Mouse (Mus musculus) lung, adult 2 months (tissue): ENCODE measurements around the gene Dab1. TPM values are rescaled to one million over a fixed set of nuclear protein-coding genes. Genes with fewer than 3 reads are reported as not detected.

ENCODE experiments used
- DNase-seq: peaks from one replicate; pipeline ENCODE4 v3.0.0; 2022
- H3K4me1 ChIP-seq: fragments of 200-500 bp; 2 replicates; pipeline ENCODE4 v1.6.1; 2011; ENCODE audit warnings: low read length; ENCODE audit not compliant: control insufficient read depth, insufficient read depth
- H3K4me3 ChIP-seq: fragments of 200-500 bp; replicated peaks from 2 replicates; pipeline ENCODE3; 2011; ENCODE audit warnings: low read depth, mild to moderate bottlenecking, control low read depth, low read length; ENCODE audit errors: extremely low read depth
- CTCF ChIP-seq: fragments of 200-500 bp; IDR thresholded peaks from 2 replicates; pipeline ENCODE4 v1.5.1; 2011; ENCODE audit warnings: mild to moderate bottlenecking, low read length, control low read depth; ENCODE audit not compliant: insufficient read depth
- POLR2A ChIP-seq: fragments of 200-500 bp; IDR thresholded peaks from 2 replicates; pipeline ENCODE4 v1.6.1; 2011; ENCODE audit warnings: low read depth, mild to moderate bottlenecking, control low read depth, low read length, borderline replicate concordance; ENCODE audit errors: extremely low read depth
- WGBS: fragments of 180-500 bp; shearing (Covaris S2); methylation state at CpG from one replicate; pipeline ENCODE4 v1.1.7; 2018; 5-methylcytosine and 5-hydroxymethylcytosine counted together
- polyA plus RNA-seq: library from polyadenylated mRNA; depleted of rRNA; stranded (reverse); fragments of >200 nt; gene quantifications from 2 replicates; pipeline ENCODE4 v1.2.3, GENCODE M21; 2012

The Dab1 gene
- polyA plus RNA-seq, 1 experiment = 0.28 TPM

- Histone ChIP-seq H3K4me1 (no peaks in the 10 kb centered on the region), H3K4me3 (no peak overlapping the region)
- no peak for TF ChIP-seq CTCF
- no peak for TF ChIP-seq POLR2A
- WGBS = 23% methylated on average over 5 of the region's 5 CpGs
- no peak for DNase-seq
Measured at GRCm38 (mm10) chr4:104619452-104619851, 1000.3 kb downstream of the Dab1 start.

GRCm38 (mm10) chr4:104625316-104625715 is 1006.2 kb downstream of the Dab1 start:
- Histone ChIP-seq H3K4me3 (no peak overlapping the region), H3K4me1 (no peaks in the 10 kb centered on the region)
- DNase-seq = no peak
- 86% methylated on average over 8 of the region's 8 CpGs for WGBS
- TF ChIP-seq CTCF = no peak
- TF ChIP-seq POLR2A = no peak

GRCm38 (mm10) chr4:104628708-104629107 is 1009.5 kb downstream of the Dab1 start:
- 85% methylated on average over 7 of the region's 7 CpGs for WGBS
- H3K4me3 ChIP-seq = no peak overlapping the region
- no peak for TF ChIP-seq POLR2A
- TF ChIP-seq CTCF = no peak
- DNase-seq = no peak
- H3K4me1 ChIP-seq = no peaks in the 10 kb centered on the region

- DNase-seq = no peak
- 78% methylated on average over 4 of the region's 4 CpGs for WGBS
- no peak for TF ChIP-seq POLR2A
- TF ChIP-seq CTCF = no peak
- Histone ChIP-seq H3K4me3 (no peak overlapping the region), H3K4me1 (no peaks in the 10 kb centered on the region)
Measured at GRCm38 (mm10) chr4:104637016-104637415, 1017.9 kb downstream of the Dab1 start.

- Histone ChIP-seq H3K4me3 (no peak overlapping the region), H3K4me1 (no peaks in the 10 kb centered on the region)
- no peak for DNase-seq
- TF ChIP-seq CTCF = no peak
- no peak for TF ChIP-seq POLR2A
- WGBS = 90% methylated on average over 5 of the region's 5 CpGs
Measured at GRCm38 (mm10) chr4:104640617-104641016, 1021.5 kb downstream of the Dab1 start.

- H3K4me1 ChIP-seq = no peaks in the 10 kb centered on the region
- 70% methylated on average over 8 of the region's 8 CpGs for WGBS
- H3K4me3 ChIP-seq = no peak overlapping the region
- no peak for DNase-seq
- no peak for TF ChIP-seq POLR2A
- no peak for TF ChIP-seq CTCF
Measured at GRCm38 (mm10) chr4:104642761-104643469, 1023.8 kb downstream of the Dab1 start.

GRCm38 (mm10) chr4:104643534-104644356 is 1024.6 kb downstream of the Dab1 start:
- 37% methylated on average over 6 of the region's 6 CpGs for WGBS
- DNase-seq = no peak
- TF ChIP-seq CTCF (no peak), POLR2A (no peak)
- H3K4me3 ChIP-seq = no peak overlapping the region
- no peaks in the 10 kb centered on the region for H3K4me1 ChIP-seq

- DNase-seq = no peak
- whole genome bisulfite sequencing = 69% methylated on average over 3 of the region's 3 CpGs
- Histone ChIP-seq H3K4me1 (no peaks in the 10 kb centered on the region), H3K4me3 (no peak overlapping the region)
- TF ChIP-seq POLR2A (no peak), CTCF (no peak)
Measured at GRCm38 (mm10) chr4:104644357-104644630, 1025.1 kb downstream of the Dab1 start.

GRCm38 (mm10) chr4:104644862-104645261 is 1025.7 kb downstream of the Dab1 start:
- Histone ChIP-seq H3K4me1 (no peaks in the 10 kb centered on the region), H3K4me3 (no peak overlapping the region)
- 99% methylated on average over 4 of the region's 4 CpGs for WGBS
- DNase-seq = no peak
- TF ChIP-seq CTCF (no peak), POLR2A (no peak)

GRCm38 (mm10) chr4:104651761-104652160 is 1032.6 kb downstream of the Dab1 start:
- TF ChIP-seq POLR2A (no peak), CTCF (no peak)
- Histone ChIP-seq H3K4me3 (no peak overlapping the region), H3K4me1 (no peaks in the 10 kb centered on the region)
- no peak for DNase-seq
- WGBS = 60% methylated on average over 6 of the region's 6 CpGs
